ENCODE assay signal across 8 mouse cellular contexts in genomic region chr2:180120292-180120761, GRCm38 (mm10). TPM values are rescaled to one million over a fixed set of nuclear protein-coding genes. Genes with fewer than 3 reads are reported as not detected.
DNase-seq lines count a peak whose midpoint lies in the region; ATAC-seq and TF ChIP-seq lines count a peak whose summit lies in the region.

No protein-coding gene starts in this region.

- H3K4me1 ChIP-seq in heart, embryonic 11.5 days (ENCODE audit: control insufficient read depth, insufficient read depth, low read length): peaks cover 25% of the 10 kb centered on the region
- peaks cover 8% of the 10 kb centered on the region for H3K4me1 ChIP-seq in ES-Bruce4 (ENCODE audit: control insufficient read depth, insufficient read depth, low read length)
- H3K4me1 ChIP-seq in hindbrain, embryonic 12.5 days: peaks cover 39% of the 10 kb centered on the region

- H3K27me3 ChIP-seq in heart, embryonic 11.5 days (ENCODE audit: control insufficient read depth, insufficient read depth, low read length): no peaks in the 10 kb centered on the region
- no peaks in the 10 kb centered on the region for H3K27me3 ChIP-seq in ES-Bruce4 (ENCODE audit: control insufficient read depth, insufficient read depth, low read length, poor library complexity, severe bottlenecking)
- no peaks in the 10 kb centered on the region for H3K27me3 ChIP-seq in hindbrain, embryonic 12.5 days

- peak overlapping the region; percentile 79 for H3K4me3 ChIP-seq in heart, embryonic 11.5 days (ENCODE audit: low read depth, low read length)
- peak overlapping the region; percentile 71 for H3K4me3 ChIP-seq in ES-Bruce4 (ENCODE audit: low read depth, low read length)
- peak overlapping the region; percentile 92; the same call in 1 of the 2 replicates for H3K4me3 ChIP-seq in hindbrain, embryonic 12.5 days

- no peak for DNase-seq in heart, adult 18-20 months
- no peak for DNase-seq in right cerebral cortex, postnatal 25 days
- no peak for DNase-seq in testis, postnatal 10 days (ENCODE audit: low spot score)
- no peak for DNase-seq in right cerebral cortex, postnatal 36 days (ENCODE audit: low spot score in 2 of 2)

- peak overlapping the region; percentile 91 for H3K4me2 ChIP-seq in heart, embryonic 11.5 days
- peak overlapping the region; percentile 93 for H3K4me2 ChIP-seq in hindbrain, embryonic 12.5 days (replicated peaks)

- no peak for TF ChIP-seq POLR2A in ES-Bruce4 (IDR thresholded peaks at IDR 0.05; ENCODE audit: insufficient read depth, low read length)

- no peak for TF ChIP-seq CTCF in ES-Bruce4 (IDR thresholded peaks at IDR 0.05; ENCODE audit: low read depth, low read length)

- TF ChIP-seq EP300 in ES-Bruce4 (IDR thresholded peaks at IDR 0.05; ENCODE audit: insufficient read depth, low read depth, low read length): no peak

- no peaks in the 10 kb centered on the region for H3K36me3 ChIP-seq in heart, embryonic 11.5 days (ENCODE audit: control insufficient read depth, insufficient read depth, low read length)
- no peaks in the 10 kb centered on the region for H3K36me3 ChIP-seq in ES-Bruce4 (ENCODE audit: control insufficient read depth, insufficient read depth, low read length, poor library complexity, severe bottlenecking)
- H3K36me3 ChIP-seq in hindbrain, embryonic 12.5 days: peaks cover 12% of the 10 kb centered on the region; the same call in 1 of the 2 replicates

- no peak overlapping the region for H3K9ac ChIP-seq in heart, embryonic 11.5 days (ENCODE audit: low read depth, low read length)
- H3K9ac ChIP-seq in ES-Bruce4 (ENCODE audit: low read depth, poor library complexity, severe bottlenecking): no peak overlapping the region
- 0 out of 2 replicates have a peak overlapping the region, but pooled peaks have one; percentile 91 for H3K9ac ChIP-seq in hindbrain, embryonic 12.5 days

- no peaks in the 10 kb centered on the region for H3K9me3 ChIP-seq in heart, embryonic 11.5 days (replicated peaks; ENCODE audit: control insufficient read depth, low read length)
- no peaks in the 10 kb centered on the region for H3K9me3 ChIP-seq in ES-Bruce4 (replicated peaks; ENCODE audit: control insufficient read depth, insufficient read depth, low read length, poor library complexity, severe bottlenecking)
- H3K9me3 ChIP-seq in hindbrain, embryonic 12.5 days (replicated peaks): no peaks in the 10 kb centered on the region

- H3K27ac ChIP-seq in heart, embryonic 11.5 days (ENCODE audit: low read depth, low read length): no peak overlapping the region
- no peak overlapping the region for H3K27ac ChIP-seq in ES-Bruce4 (ENCODE audit: insufficient read depth, low read length)
- no peak overlapping the region for H3K27ac ChIP-seq in hindbrain, embryonic 12.5 days

- ATAC-seq in heart, embryonic 11.5 days (replicated peaks; ENCODE audit: insufficient number of reproducible peaks, low FRiP score, low TSS enrichment): no peak
- ATAC-seq in hindbrain, embryonic 12.5 days (ENCODE audit: low FRiP score): no peak
- ATAC-seq in megakaryocyte progenitor cell, adult 5-6 weeks (replicated peaks; ENCODE audit: poor library complexity): peak; percentile 10; the same call in 1 of the 2 replicates

- 58% methylated on average over 5 of the region's 5 CpGs for WGBS in heart, embryonic 11.5 days (ENCODE audit: insufficient replicate concordance)
- 79% methylated on average over 5 of the region's 5 CpGs for WGBS in hindbrain, embryonic 12.5 days

RNA-seq across cellular contexts. Expression of gene Osbpl2, which starts 1.2 kb away (rescaled TPM):
- 33.4 and 36.1 TPM in 2 replicates for polyA plus RNA-seq in heart, embryonic 11.5 days (2014; fragmentation: Nextera tagmentation; extraction: Ambion mirVana)
- total RNA-seq in heart, adult 18-20 months (2021): 10 to 100 TPM; 32.9 to 36.0 TPM
- 18.0 and 18.9 TPM in 2 replicates for polyA plus RNA-seq in ES-Bruce4 (2011; ENCODE audit: insufficient read depth, insufficient read length, low read depth, missing spikeins)
- polyA plus RNA-seq in hindbrain, embryonic 12.5 days (2016; fragmentation: Nextera tagmentation; extraction: Ambion mirVana): 52.2 and 53.8 TPM in 2 replicates
- total RNA-seq in megakaryocyte progenitor cell, adult 5-6 weeks (2015): 20.0 and 22.2 TPM in 2 replicates
- 35.8 and 40.8 TPM in 2 replicates for total RNA-seq in megakaryocyte progenitor cell, adult 5-6 weeks (2017)

RNA-seq across cellular contexts. Expression of gene Hrh3, which starts 16.0 kb away (rescaled TPM):
- not detected in 2 replicates for polyA plus RNA-seq in heart, embryonic 11.5 days (2014; fragmentation: Nextera tagmentation; extraction: Ambion mirVana)
- not detected for total RNA-seq in heart, adult 18-20 months (2021)
- polyA plus RNA-seq in ES-Bruce4 (2011; ENCODE audit: insufficient read depth, insufficient read length, low read depth, missing spikeins): 0.24 TPM in 1 of 2 replicates, not detected in the other
- polyA plus RNA-seq in hindbrain, embryonic 12.5 days (2016; fragmentation: Nextera tagmentation; extraction: Ambion mirVana): 4.1 and 4.2 TPM in 2 replicates
- total RNA-seq in megakaryocyte progenitor cell, adult 5-6 weeks (2015): not detected in 2 replicates
- total RNA-seq in megakaryocyte progenitor cell, adult 5-6 weeks (2017): not detected in 2 replicates

RNA-seq across cellular contexts. Expression of gene Mtg2, which starts 49.9 kb away (rescaled TPM):
- 24.6 and 27.3 TPM in 2 replicates for polyA plus RNA-seq in heart, embryonic 11.5 days (2014; fragmentation: Nextera tagmentation; extraction: Ambion mirVana)
- total RNA-seq in heart, adult 18-20 months (2021): 10 to 100 TPM; 27.3 to 31.7 TPM
- polyA plus RNA-seq in ES-Bruce4 (2011; ENCODE audit: insufficient read depth, insufficient read length, low read depth, missing spikeins): 12.4 and 14.7 TPM in 2 replicates
- polyA plus RNA-seq in hindbrain, embryonic 12.5 days (2016; fragmentation: Nextera tagmentation; extraction: Ambion mirVana): 30.0 and 31.4 TPM in 2 replicates
- total RNA-seq in megakaryocyte progenitor cell, adult 5-6 weeks (2015): 6.4 and 9.3 TPM in 2 replicates
- total RNA-seq in megakaryocyte progenitor cell, adult 5-6 weeks (2017): 12.2 and 14.0 TPM in 2 replicates

RNA-seq across cellular contexts. Expression of gene Adrm1, which starts 51.0 kb away (rescaled TPM):
- 121 and 126 TPM in 2 replicates for polyA plus RNA-seq in heart, embryonic 11.5 days (2014; fragmentation: Nextera tagmentation; extraction: Ambion mirVana)
- total RNA-seq in heart, adult 18-20 months (2021): 10 to 100 TPM; 84.0 to 86.8 TPM
- polyA plus RNA-seq in ES-Bruce4 (2011; ENCODE audit: insufficient read depth, insufficient read length, low read depth, missing spikeins): 50.0 and 54.3 TPM in 2 replicates
- polyA plus RNA-seq in hindbrain, embryonic 12.5 days (2016; fragmentation: Nextera tagmentation; extraction: Ambion mirVana): 198 and 200 TPM in 2 replicates
- total RNA-seq in megakaryocyte progenitor cell, adult 5-6 weeks (2015): 67.6 and 85.2 TPM in 2 replicates
- 52.9 and 84.5 TPM in 2 replicates for total RNA-seq in megakaryocyte progenitor cell, adult 5-6 weeks (2017)
